Mouse (Mus musculus) erythroblast, embryonic 14.5 days (primary cell): ENCODE measurements around the gene Trib2. TPM values are rescaled to one million over a fixed set of nuclear protein-coding genes. Genes with fewer than 3 reads are reported as not detected.

ENCODE experiments used
- H3K27me3 ChIP-seq: 2 replicates; pipeline ENCODE4 v1.6.1; 2012; ENCODE audit warnings: inconsistent platforms; ENCODE audit not compliant: control insufficient read depth
- H3K36me3 ChIP-seq: 2 replicates; pipeline ENCODE4 v1.6.1; 2012; ENCODE audit warnings: mild to moderate bottlenecking, inconsistent platforms; ENCODE audit not compliant: control insufficient read depth
- H3K4me1 ChIP-seq: 2 replicates; pipeline ENCODE4 v1.6.1; 2012; ENCODE audit warnings: inconsistent platforms; ENCODE audit not compliant: control insufficient read depth
- H3K4me3 ChIP-seq: replicated peaks from 2 replicates; pipeline ENCODE3; 2012; ENCODE audit warnings: moderate library complexity, mild to moderate bottlenecking, inconsistent platforms
- H3K9me3 ChIP-seq: 2 replicates; pipeline ENCODE4 v1.6.1; 2012; ENCODE audit warnings: low read length, inconsistent platforms, mixed read lengths; ENCODE audit not compliant: control insufficient read depth
- GATA1 ChIP-seq: IDR thresholded peaks from 2 replicates; pipeline ENCODE4 v1.6.1; 2012; ENCODE audit warnings: low read length, inconsistent platforms, mixed read lengths
- TAL1 ChIP-seq: IDR thresholded peaks from 3 replicates; pipeline ENCODE4 v1.6.1; 2012; ENCODE audit warnings: low read length, inconsistent platforms, mixed read lengths
- polyA plus RNA-seq: library from polyadenylated mRNA; stranded (reverse); fragments of >175 nt; gene quantifications from 2 replicates; pipeline ENCODE4 v1.2.3, GENCODE M21; 2012

Gene Trib2
- polyA plus RNA-seq, 1 experiment, result not detected

DNA sequence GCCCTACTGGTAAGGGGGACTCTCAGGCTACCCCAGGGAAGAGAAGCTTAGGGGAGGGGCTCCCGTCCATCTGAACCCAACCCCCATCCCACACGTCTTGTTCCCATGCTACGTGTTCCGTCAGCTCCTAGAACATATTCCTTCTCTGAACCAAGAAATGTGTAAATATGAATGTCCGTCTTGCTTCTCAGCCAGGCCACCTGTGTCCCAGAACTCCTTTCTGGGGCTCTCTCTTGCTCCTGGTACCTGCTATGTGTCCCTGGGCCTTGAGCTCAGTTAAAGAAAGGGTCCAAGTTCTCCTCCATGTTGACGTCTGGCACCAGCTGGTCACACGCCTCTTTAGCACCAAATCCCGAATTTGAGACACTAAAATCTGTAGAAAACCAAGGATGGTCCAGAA lies 23.4 kb downstream of the Trib2 start:
- no peaks in the 10 kb centered on the region for H3K36me3 ChIP-seq
- H3K4me3 ChIP-seq, result no peak overlapping the region
- no peaks in the 10 kb centered on the region for H3K4me1 ChIP-seq
- H3K9me3 ChIP-seq, result no peaks in the 10 kb centered on the region
- no peaks in the 10 kb centered on the region for H3K27me3 ChIP-seq
- TF ChIP-seq GATA1 (no peak), TAL1 (no peak)

DNA sequence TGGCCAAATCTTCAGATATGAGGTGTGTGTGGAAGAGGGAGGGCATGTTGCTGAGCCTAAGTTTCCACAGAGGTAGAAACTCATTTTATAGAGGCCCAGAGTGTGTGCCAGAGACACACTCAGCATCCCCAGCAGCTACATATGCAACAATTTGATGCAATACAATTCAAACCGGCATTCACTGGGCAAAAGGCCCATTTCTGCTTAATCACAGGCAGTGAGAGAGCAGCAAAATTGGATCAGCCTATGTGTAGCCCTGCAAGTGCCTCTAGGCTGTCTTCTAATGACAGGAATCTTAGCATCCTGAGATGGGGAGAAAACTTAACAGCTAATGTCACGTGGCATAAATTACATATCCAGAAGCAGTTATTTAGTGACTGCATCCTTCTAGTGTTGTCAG lies 26.5 kb downstream of the Trib2 start:
- H3K36me3 ChIP-seq, result no peaks in the 10 kb centered on the region
- H3K27me3 ChIP-seq, result no peaks in the 10 kb centered on the region
- TF ChIP-seq TAL1, result no peak
- no peak for TF ChIP-seq GATA1

DNA sequence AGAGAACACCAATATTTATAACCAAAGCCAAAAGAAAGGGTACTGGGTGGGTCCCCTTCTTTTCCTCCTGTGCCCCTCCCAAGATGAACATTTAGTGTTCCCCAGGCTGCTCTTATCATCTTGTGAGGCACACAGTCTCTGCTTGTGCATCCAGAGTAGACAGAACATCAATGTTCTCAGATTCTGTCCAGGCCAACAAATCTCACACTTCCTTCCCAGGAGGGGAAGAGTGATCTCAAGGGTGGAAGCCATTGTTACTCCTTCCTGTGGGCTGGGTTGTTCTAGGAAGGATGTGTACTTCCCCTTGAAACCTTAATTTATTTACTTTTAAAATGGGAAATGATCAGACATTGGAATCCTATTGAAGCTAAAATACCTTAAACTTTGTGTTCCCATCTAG lies 39.7 kb downstream of the Trib2 start:
- H3K27me3 ChIP-seq, result no peaks in the 10 kb centered on the region
- no peak for TF ChIP-seq GATA1
- H3K4me1 ChIP-seq, result no peaks in the 10 kb centered on the region
- H3K36me3 ChIP-seq, result no peaks in the 10 kb centered on the region
- no peaks in the 10 kb centered on the region for H3K9me3 ChIP-seq
- no peak overlapping the region for H3K4me3 ChIP-seq

More for the DNA sequence above, 26.5 kb downstream of the Trib2 start:
- no peak overlapping the region for H3K4me3 ChIP-seq
- no peaks in the 10 kb centered on the region for H3K4me1 ChIP-seq
- H3K9me3 ChIP-seq, result no peaks in the 10 kb centered on the region

DNA sequence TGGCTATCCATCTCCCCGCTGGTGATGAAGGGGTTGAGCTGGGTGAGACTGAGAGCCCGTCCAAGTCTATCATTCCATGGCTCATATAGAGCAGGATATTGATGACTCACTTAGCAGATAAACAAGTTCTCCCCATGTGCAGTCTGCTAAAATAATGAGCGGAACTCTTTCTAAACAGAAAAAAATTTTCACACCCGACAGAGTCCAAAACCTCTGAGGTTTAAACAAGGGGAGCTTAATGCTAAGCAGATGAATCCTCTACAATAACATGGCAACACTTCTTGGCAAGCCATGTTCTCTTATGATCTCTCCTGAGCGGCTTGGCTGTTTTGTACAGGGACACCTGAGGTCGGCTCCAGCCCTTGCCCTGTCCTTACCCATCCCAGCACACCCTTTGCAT lies 45.0 kb downstream of the Trib2 start:
- Histone ChIP-seq H3K4me3 (no peak overlapping the region), H3K9me3 (no peaks in the 10 kb centered on the region), H3K4me1 (no peaks in the 10 kb centered on the region), H3K36me3 (no peaks in the 10 kb centered on the region), H3K27me3 (no peaks in the 10 kb centered on the region)
- no peak for TF ChIP-seq GATA1
- TF ChIP-seq TAL1, result no peak

DNA sequence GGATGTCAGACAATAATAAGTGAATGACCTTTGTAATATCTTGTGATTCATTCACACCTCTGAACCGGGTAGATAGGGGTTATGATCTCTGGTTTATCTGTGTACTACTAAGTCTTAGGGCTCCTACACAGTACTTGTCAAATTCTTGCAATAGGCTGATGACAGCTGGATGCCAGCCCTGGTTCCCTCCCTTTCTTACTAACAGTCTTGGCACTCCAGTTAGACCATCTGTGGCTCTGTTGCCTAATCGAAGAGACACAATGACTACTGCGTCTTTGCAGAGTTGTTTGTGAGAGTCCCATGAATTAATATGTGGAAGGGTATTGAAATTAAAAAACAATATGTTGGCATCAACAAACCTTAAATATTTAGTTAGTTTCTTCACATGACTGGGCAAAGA lies 48.2 kb downstream of the Trib2 start:
- H3K9me3 ChIP-seq, result no peaks in the 10 kb centered on the region
- no peaks in the 10 kb centered on the region for H3K4me1 ChIP-seq
- H3K4me3 ChIP-seq, result no peak overlapping the region
- TF ChIP-seq GATA1 (no peak), TAL1 (no peak)
- no peaks in the 10 kb centered on the region for H3K27me3 ChIP-seq
- H3K36me3 ChIP-seq, result no peaks in the 10 kb centered on the region

DNA sequence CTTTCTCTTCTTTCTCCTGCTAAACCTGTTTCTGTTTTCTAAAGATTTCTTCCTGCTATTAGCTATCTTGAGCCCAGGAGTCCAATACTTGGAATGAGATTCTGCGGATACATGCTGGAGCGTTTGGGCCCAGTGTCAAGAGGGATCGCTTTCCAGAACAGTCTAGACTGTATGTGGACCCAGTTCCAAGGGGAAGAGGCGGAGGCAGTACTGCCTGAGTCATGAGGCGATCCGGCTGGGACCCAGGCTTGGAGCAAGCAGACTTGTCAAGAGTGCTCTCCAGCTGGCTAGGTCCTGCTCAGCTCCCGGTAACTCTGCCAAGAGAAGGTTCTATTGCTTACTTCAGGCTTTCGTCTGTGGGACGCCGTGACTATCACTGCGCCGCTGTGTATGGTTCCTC lies 50.7 kb downstream of the Trib2 start:
- no peak overlapping the region for H3K4me3 ChIP-seq
- no peaks in the 10 kb centered on the region for H3K9me3 ChIP-seq
- no peaks in the 10 kb centered on the region for H3K4me1 ChIP-seq
- TF ChIP-seq TAL1 (no peak), GATA1 (no peak)
- H3K36me3 ChIP-seq, result no peaks in the 10 kb centered on the region
- no peaks in the 10 kb centered on the region for H3K27me3 ChIP-seq

DNA sequence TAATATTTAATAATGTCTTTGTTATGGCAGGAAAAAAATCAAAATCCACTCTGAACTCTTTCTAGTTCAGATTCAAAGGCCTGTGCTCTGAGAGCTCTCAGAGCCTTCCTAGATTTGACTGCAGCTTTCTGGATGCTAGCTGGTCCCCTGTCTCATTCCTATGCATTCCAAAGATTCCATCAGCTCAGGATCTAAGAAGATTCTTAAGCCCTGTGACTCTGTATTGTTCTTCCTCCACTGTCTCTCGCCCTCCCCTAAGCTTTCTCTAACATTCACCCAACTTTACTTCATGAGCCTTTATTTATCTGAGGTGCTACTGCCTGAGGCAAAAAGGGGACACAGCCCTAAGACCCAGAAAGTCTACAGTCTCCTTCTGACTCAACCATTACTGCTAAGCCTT lies 51.5 kb downstream of the Trib2 start:
- no peak for TF ChIP-seq GATA1
- TF ChIP-seq TAL1, result no peak
- H3K36me3 ChIP-seq, result no peaks in the 10 kb centered on the region
- H3K4me3 ChIP-seq, result no peak overlapping the region
- H3K4me1 ChIP-seq, result no peaks in the 10 kb centered on the region
- H3K9me3 ChIP-seq, result no peaks in the 10 kb centered on the region
- H3K27me3 ChIP-seq, result no peaks in the 10 kb centered on the region

DNA sequence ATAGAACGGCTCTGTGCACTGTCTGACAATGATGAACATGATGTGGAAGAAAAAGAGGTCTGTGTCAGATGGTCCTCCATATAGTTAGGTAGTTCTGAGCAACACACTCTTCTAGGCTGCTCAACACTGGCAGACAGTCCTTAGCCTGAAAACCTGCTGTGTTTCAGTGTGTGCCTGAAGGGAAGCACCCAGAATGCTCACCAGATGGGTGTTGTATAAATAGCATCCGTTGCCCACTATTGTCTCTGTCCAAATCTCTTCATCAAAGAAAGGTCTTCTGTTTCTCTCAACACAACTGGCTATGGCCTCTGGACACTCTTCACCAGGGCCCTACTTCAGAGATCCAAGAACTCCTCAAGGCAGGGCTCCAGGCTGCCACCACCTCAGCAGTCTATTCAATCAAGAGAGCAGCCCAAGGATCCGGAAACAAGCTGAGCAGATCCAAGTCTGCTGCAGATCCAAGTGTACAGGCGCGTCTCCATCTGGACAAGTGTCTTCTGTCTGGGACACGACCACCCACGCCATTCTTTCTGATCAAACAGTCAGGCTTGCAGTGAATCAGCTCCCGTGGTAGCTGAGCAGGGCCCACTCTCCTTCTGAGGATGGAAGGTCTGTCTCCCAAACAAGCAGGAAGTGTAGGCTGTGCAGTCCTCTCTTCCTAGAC lies 55.1 kb downstream of the Trib2 start:
- TF ChIP-seq TAL1, result no peak
- no peak for TF ChIP-seq GATA1

DNA sequence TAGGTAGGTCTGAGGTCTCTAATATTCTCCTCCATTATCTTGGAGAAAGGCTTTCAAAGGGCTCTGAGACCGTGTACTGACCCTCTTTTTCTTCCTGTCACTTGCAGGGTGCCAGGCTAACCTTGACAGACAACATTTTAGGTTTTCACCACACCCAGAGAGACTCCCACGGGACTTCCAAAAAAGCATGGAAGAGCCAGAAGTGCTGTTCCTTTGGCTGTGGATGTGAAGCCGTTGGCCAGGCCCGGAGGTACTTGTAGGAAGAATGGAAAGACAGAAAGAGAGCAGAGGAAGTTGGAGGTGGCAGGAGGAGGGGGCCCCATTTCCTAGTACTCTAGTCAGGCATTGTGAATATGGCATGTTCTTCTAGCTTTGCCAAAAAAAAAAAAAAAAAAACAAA lies 56.0 kb downstream of the Trib2 start:
- no peak overlapping the region for H3K4me3 ChIP-seq
- H3K36me3 ChIP-seq, result no peaks in the 10 kb centered on the region
- TF ChIP-seq TAL1, result no peak
- TF ChIP-seq GATA1, result no peak
- no peaks in the 10 kb centered on the region for H3K9me3 ChIP-seq
- no peaks in the 10 kb centered on the region for H3K27me3 ChIP-seq
- no peaks in the 10 kb centered on the region for H3K4me1 ChIP-seq

More for the DNA sequence above, 55.1 kb downstream of the Trib2 start:
- no peaks in the 10 kb centered on the region for H3K4me1 ChIP-seq
- no peak overlapping the region for H3K4me3 ChIP-seq
- H3K9me3 ChIP-seq, result no peaks in the 10 kb centered on the region
- no peaks in the 10 kb centered on the region for H3K27me3 ChIP-seq
- H3K36me3 ChIP-seq, result no peaks in the 10 kb centered on the region

DNA sequence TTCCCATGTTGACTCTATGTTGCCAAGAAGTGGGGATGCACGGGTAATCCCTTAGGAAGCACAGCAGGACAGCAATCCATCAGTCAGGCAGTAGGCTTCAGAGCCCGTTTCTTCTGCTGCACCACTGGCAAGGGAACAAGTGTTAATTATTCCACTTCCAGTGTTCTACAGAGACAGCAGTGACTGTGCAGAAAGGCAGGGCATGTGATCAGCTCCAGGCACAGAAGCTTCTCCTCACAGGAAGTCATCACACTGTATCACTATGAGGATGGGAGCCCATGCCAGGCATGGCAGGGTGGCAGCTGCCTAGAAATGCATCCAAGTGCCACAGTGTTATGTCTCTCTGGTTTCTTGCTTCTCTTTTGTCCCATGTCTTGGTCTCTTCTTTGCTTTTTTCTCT lies 57.9 kb downstream of the Trib2 start:
- TF ChIP-seq TAL1 (no peak), GATA1 (no peak)
- no peaks in the 10 kb centered on the region for H3K36me3 ChIP-seq
- H3K4me1 ChIP-seq, result no peaks in the 10 kb centered on the region
- no peak overlapping the region for H3K4me3 ChIP-seq
- H3K9me3 ChIP-seq, result no peaks in the 10 kb centered on the region
- H3K27me3 ChIP-seq, result no peaks in the 10 kb centered on the region
